Mouse (Mus musculus): Measurements from ENCODE around the gene Zbtb20.

The Zbtb20 gene

DNA sequence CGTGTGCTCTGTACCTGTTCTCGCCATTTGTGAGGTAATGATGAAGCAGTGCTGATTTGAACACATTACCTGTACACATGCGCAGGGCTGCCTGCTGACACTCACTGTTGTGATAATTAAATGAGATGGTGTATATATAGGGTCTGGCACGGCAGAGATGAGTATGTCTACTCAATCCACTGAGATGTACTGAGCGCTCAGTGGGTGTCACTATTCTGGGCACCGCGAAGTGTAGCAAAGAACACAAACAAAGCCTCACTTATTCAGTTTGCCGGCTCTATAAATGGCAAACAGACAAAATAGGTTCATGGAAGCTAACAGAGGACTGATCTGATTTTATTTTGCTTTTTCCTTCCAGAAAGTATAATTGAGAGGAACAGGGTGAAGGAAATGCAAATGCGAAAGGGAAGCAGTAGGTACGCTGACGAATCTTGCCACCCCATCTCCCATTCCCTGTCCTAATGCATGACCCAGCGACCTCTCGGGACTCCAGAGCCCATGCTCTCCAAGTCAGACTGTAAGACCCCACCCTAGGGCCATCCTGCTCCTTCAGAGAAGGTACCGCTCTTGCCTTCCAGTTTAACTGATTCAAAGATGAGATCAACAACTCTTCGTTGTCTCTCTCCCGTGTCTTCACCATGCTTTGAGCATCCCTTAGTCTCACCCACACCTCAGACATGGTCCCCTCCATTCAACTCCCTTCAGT, 695.8 kb downstream of the Zbtb20 start:
- CTCF ChIA-PET: no interaction called here

DNA sequence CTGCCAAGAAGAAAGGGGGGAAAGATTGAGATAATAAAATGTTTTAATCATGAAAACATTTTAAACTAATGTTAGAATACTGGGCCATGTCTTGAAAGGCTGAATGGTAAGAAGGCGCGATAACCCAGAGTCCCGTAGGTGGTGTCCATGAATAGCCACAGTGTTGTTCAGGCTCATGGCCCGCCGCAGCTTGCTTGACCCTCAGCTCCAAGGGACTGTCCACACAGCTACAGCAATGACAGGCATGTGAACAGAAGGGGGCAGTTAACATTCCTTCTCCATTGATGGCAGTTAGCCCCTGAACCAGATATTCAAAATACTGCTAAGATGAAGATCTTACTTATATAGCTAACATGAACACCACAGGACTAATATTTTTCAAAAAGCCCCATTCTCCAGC, 696.5 kb downstream of the Zbtb20 start:
- CTCF ChIA-PET: no interaction called here

DNA sequence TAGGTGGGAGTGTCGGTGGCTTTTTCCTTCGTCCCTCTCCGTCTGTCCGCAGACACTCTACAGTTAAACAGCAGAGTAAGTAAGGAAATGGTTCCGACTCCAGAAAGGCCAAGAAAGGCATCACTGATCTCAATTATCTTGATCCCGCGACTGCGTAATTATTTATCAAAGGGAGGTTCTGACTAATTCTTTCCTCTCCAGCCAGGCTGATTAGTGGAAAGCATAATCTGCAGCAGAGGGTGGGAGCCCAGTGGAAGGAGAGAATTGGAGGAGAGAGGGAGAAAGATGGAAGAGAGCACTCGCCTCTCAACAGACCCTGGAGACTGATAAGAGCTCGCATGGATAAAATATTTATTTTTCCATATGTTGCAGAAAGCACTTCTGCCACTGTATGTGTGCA, 697.1 kb downstream of the Zbtb20 start:
- CTCF ChIA-PET: no interaction called here

GRCm38 (mm10) chr16:43573181-43573833, 697.6 kb downstream of the Zbtb20 start:
- CTCF ChIA-PET: interaction anchor here (0.6 kb wide), 1 partner anchor 21 kb away, joined by 3 read pairs; no protein-coding TSS in a partner anchor

DNA sequence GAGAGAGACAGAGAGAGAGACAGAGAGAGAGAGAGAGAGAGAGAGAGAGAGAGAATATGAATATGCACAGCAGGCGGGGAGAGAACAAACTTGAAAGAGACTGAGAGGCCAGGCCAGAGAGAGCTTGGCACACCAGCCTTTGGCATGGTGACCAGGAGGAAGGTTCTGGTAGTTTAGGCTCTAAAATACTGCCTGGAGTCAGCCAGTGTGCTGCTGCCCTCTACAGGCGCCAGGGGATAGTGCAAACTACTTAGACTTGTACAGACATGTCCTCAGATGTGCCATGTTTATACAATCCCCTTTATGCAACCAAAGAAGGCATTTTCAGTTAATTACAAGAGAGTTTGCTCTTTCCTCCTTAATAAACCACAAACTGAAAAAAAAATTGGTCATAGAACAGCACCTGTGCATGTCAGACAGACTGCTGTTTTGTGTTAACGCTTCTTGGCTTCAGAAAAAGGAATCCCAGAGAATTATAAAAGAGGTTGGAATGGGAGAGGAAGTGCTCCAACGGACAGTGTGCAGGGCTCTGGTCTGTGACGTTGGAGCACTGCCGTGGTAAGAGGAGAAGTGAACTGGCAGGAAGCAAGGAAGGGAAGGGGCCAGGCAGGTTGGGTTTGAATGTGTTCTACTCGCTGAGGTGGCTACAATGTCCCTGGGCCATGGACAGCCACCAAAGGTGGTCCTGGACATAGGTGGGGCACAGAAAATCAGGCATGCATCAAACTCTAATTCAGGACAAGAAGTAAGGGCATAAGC, 698.5 kb downstream of the Zbtb20 start:
- CTCF ChIA-PET: interaction anchor here (0.6 kb wide), 3 partner anchors 20 to 127 kb away, joined by 3 read pairs; no protein-coding TSS in a partner anchor

- CTCF ChIA-PET: no interaction called here
Observed at GRCm38 (mm10) chr16:43575066-43575465, 699.4 kb downstream of the Zbtb20 start.

- CTCF ChIA-PET: no interaction called here
Observed at GRCm38 (mm10) chr16:43575507-43575906, 699.8 kb downstream of the Zbtb20 start.

- CTCF ChIA-PET: interaction anchor here (0.9 kb wide), 1 partner anchor 10 kb away, joined by 3 read pairs; no protein-coding TSS in a partner anchor
Observed at GRCm38 (mm10) chr16:43577399-43577798, 701.7 kb downstream of the Zbtb20 start.

- CTCF ChIA-PET: interaction anchor here (0.7 kb wide), 1 partner anchor 67 kb away, joined by 3 read pairs; no protein-coding TSS in a partner anchor
Observed at GRCm38 (mm10) chr16:43578351-43578750, 702.7 kb downstream of the Zbtb20 start.

DNA sequence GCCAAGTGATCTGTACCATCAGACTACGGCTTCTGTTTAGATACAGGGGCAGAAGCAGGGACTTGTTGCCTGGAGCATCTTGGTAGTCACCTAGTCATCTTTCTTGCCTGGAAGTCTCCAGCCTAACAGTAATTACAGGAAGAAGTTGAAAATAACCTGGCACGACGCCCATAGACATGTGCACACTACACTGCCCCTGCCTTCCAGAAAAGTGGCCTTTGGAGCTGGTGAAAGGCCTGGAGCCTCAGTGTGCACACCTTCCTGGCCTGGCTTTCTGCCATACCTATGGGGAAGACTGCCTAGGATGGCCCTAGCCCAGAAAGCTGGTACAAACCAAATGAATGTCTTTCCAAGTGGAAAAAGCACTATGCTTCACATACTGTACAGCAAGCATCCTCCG, 703.4 kb downstream of the Zbtb20 start:
- CTCF ChIA-PET: interaction anchor here (1.0 kb wide), 1 partner anchor 335 kb away, joined by 3 read pairs; no protein-coding TSS in a partner anchor

DNA sequence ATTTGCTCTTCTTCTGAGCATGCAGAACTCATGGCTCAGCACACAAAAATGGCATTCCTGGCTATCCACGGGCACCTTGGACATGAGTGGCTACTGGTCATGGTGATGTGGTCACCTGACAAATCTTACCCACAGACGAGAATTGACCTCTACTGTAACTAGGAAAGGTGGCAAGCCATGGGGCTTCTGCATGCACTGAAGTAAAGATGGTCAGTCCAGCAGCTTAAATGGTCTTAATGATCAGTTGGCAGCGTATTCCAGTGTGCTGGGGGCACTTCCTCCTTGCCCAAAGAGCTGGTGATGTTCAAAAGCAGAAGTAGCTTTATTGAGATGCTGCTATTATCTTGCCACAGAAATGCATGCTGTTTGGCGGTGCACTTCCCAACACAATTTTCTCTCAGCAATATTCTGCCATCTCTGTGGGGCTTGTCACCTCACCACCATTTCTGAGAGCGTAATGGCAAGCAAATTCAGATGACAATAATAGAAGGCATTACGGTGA, 704.7 kb downstream of the Zbtb20 start:
- CTCF ChIA-PET: no interaction called here

GRCm38 (mm10) chr16:43581551-43581950, 705.9 kb downstream of the Zbtb20 start:
- CTCF ChIA-PET: no interaction called here

DNA sequence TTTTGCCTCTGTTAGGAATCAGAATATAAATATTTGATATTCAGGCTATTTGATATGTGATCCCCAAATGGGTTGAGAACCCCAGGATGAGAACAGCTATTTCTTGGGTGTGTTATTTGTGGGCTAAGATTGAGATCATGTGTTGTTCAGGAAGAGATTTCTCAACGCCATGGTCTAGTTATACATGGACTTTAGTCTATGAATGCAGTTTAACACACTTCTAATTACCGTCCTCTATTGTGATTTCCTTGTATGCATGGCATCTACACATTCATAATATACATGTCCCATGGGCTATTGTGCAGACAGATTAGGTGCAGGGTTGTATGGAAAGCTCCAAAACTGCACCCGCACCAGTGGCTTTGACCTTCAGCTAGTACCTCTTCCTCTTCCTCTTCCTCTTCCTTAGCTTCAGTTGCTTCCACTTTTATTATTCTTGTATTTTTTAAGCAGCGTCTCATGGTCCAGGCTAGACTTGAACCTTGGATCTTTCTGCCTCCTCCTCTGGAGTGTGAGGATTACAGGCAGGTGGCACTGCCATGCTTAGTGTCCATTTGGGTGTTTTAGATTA, 711.3 kb downstream of the Zbtb20 start:
- CTCF ChIA-PET: no interaction called here

- CTCF ChIA-PET: no interaction called here
Observed at GRCm38 (mm10) chr16:43590704-43591493, 715.2 kb downstream of the Zbtb20 start.

DNA sequence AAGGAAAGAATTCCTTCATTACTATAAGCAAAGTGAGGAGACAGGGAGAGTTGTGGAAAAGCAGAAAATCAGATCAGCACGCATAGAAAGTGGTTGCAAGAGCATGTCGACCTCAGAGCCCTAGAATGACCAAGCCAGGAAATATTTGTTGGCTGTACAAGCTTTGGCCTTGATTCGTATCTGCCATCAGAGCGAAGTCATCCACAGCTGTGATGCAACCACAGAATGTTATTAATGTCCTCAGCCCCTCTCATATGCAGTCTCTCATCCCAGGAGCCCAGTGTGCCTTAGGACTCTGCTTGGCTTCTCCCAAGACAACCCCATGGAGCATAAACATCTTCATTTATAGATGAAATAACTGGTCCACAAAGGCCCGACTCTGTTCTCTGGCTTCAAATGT, 716.4 kb downstream of the Zbtb20 start:
- CTCF ChIA-PET: no interaction called here

GRCm38 (mm10) chr16:43592801-43593200, 717.1 kb downstream of the Zbtb20 start:
- CTCF ChIA-PET: no interaction called here

DNA sequence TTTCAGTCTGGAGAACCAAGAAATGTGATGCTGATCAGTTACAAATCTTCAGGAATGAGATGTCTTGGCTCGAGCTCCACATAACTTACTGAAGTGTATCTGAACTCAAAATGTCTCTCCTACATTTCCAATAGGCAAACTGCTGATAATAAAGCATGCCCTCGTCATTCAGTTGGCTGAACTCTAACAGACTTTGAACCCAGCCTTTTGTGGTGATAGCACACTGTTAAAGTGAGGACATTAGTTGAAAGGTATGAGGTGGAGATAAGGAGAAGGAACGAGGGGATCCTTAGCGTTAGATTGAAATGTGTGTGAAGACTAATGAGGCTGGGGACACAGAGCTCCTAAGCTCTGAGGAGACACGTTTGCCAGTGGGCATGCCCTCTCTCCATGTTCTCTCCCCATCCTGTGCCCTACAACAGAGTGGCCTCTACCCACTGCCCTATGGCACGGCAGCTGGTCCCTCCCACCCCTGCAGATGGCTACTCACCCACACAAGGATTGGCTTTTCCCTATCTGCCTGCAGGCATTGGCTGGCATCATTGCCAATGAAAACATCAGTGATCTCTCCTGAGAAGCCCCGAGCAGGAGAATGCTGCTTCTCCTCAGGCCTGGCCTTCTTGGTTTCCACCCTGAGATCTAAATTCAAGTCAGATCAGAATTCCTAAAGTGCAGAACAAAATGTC, 721.8 kb downstream of the Zbtb20 start:
- CTCF ChIA-PET: no interaction called here

DNA sequence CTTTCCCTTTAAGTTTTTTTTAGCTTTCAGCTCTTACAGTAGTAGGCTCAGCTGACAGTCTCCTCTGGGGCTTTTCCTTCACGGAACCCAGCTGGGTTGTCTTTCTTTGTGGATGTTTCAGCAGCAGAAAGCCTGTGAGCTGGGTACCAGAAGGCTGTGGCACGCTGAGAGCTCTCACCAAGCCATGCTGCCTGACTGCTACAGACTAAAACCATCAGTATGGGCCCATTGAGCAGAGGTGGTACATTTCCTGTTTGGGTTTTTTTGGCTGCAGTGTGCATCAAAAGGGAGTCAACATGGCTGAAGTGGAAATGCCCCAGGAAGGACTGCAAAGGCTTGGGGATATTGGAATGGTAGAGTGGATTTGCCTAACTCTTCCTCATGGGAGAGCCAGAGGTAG, 724.0 kb downstream of the Zbtb20 start:
- CTCF ChIA-PET: no interaction called here

DNA sequence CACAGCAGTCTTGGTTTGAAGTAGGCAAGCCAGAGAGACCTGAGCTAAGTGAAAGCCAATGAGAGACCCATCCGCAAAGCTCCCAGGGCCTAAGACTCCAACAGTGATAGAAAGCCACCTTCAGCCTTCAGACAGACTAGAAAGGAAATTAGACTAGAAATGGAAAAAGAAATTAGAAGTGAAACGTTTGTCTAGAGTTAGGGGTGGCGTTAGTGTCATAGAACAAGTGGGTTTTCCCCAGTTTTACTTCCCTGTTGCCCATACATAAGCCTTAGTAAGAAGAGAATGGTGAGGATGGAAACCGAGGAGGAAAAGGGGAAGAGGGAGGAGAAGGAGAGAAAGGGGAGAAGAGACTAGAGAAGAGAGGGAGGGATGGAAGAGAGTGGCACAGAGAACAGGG, 726.9 kb downstream of the Zbtb20 start:
- CTCF ChIA-PET: no interaction called here

GRCm38 (mm10) chr16:43603591-43604141, 728.0 kb downstream of the Zbtb20 start:
- CTCF ChIA-PET: no interaction called here

Measured in spleen, embryonic (tissue).